Mouse (Mus musculus): ENCODE results near the gene Gapdh. TPM values are rescaled to one million over a fixed set of nuclear protein-coding genes. Genes with fewer than 3 reads are reported as not detected.
"Not testable (repeated sequence)": the region's sequence is repeated elsewhere in the genome, so short reads cannot be mapped to it uniquely, and the experiment has no call there.

Gene Gapdh
- polyA plus RNA-seq, 1 experiment: 1,826 TPM

- WGBS: 85% methylated on average over 7 of the region's 7 CpGs
- Histone ChIP-seq H3K4me1 (ENCODE audit: control insufficient read depth, insufficient read depth, low read length) (no peaks in the 10 kb centered on the region), H3K4me3 (replicated peaks; ENCODE audit: extremely low read depth, low read depth, low read length) (no peak overlapping the region)
- TF ChIP-seq POLR2A (IDR thresholded peaks at IDR 0.05; ENCODE audit: borderline replicate concordance, extremely low read depth, low read depth, low read length): no peak
- TF ChIP-seq CTCF (IDR thresholded peaks at IDR 0.05; ENCODE audit: insufficient read depth, low read length): no peak
- no peak for DNase-seq
Observed at GRCm38 (mm10) chr6:125173256-125173655, 7.0 kb upstream of the Gapdh start.

GRCm38 (mm10) chr6:125172474-125172873, 6.2 kb upstream of the Gapdh start:
- 42% methylated on average over 2 of the region's 2 CpGs for WGBS
- TF ChIP-seq POLR2A (IDR thresholded peaks at IDR 0.05; ENCODE audit: borderline replicate concordance, extremely low read depth, low read depth, low read length): no peak
- TF ChIP-seq CTCF (IDR thresholded peaks at IDR 0.05; ENCODE audit: insufficient read depth, low read length): no peak
- DNase-seq: no peak

GRCm38 (mm10) chr6:125170194-125170593, 3.9 kb upstream of the Gapdh start:
- Histone ChIP-seq H3K4me1 (ENCODE audit: control insufficient read depth, insufficient read depth, low read length) (no peaks in the 10 kb centered on the region), H3K4me3 (replicated peaks; ENCODE audit: extremely low read depth, low read depth, low read length) (no peak overlapping the region)
- DNase-seq: no peak
- 84% methylated on average over 6 of the region's 6 CpGs for WGBS
- TF ChIP-seq CTCF (IDR thresholded peaks at IDR 0.05; ENCODE audit: insufficient read depth, low read length): no peak
- no peak for TF ChIP-seq POLR2A (IDR thresholded peaks at IDR 0.05; ENCODE audit: borderline replicate concordance, extremely low read depth, low read depth, low read length)

More at GRCm38 (mm10) chr6:125172474-125172873, 6.2 kb upstream of the Gapdh start:
- Histone ChIP-seq H3K4me3 (replicated peaks; ENCODE audit: extremely low read depth, low read depth, low read length) (no peak overlapping the region), H3K4me1 (ENCODE audit: control insufficient read depth, insufficient read depth, low read length) (no peaks in the 10 kb centered on the region)

GRCm38 (mm10) chr6:125168086-125168485, 1.8 kb upstream of the Gapdh start:
- 93% methylated on average over 14 of the region's 14 CpGs for WGBS
- TF ChIP-seq CTCF (IDR thresholded peaks at IDR 0.05; ENCODE audit: insufficient read depth, low read length) (no peak), POLR2A (IDR thresholded peaks at IDR 0.05; ENCODE audit: borderline replicate concordance, extremely low read depth, low read depth, low read length) (no peak)
- no peak for DNase-seq
- peaks cover 9% of the 10 kb centered on the region for H3K4me1 ChIP-seq (ENCODE audit: control insufficient read depth, insufficient read depth, low read length)
- H3K4me3 ChIP-seq (replicated peaks; ENCODE audit: extremely low read depth, low read depth, low read length): no peak overlapping the region

DNA sequence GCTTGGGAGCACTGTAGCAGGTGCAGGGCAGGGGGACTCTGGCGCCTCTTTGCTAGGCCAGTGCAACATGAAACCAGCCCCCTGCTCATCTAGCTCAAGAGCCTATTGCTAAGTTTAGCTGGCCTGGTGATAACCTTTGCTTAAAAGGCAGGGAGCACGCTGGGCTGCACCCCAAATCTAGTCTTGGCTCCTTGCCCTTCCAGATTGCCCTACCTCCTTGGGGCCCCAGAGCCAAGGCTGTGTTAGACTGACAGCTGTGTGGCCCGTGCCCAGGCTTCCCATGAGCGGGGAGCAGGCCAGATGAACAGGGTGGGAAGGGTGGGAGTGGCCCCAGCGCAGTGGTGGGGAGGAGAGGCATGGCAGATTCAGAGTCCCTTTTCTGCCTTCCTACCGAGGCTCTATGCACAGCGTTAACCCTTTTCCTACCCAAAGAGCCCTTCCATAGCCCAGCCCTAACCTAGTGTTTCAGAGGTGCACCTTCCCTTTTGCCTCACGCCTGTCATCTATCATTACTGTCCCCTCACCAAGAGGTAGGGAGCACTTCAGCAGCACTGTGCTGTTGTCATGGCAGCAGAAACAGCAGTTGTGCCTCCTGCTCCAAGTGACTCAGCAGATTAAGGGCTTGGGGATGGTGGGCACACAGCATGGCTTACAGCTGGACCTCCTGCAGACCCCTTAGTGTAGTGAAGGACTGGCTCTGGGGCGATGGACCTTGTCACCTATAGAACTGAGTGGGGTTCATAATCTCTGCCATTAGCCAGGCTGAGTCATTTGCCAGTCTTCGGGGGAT, 789 bp upstream of the Gapdh start:
- DNase-seq: no peak
- Histone ChIP-seq H3K4me3 (replicated peaks; ENCODE audit: extremely low read depth, low read depth, low read length) (peak overlapping the region; percentile 62), H3K4me1 (ENCODE audit: control insufficient read depth, insufficient read depth, low read length) (peaks cover 9% of the 10 kb centered on the region)
- WGBS: 27% methylated on average over 10 of the region's 10 CpGs
- TF ChIP-seq POLR2A (IDR thresholded peaks at IDR 0.05; ENCODE audit: borderline replicate concordance, extremely low read depth, low read depth, low read length) (no peak), CTCF (IDR thresholded peaks at IDR 0.05; ENCODE audit: insufficient read depth, low read length) (no peak)

- TF ChIP-seq CTCF (IDR thresholded peaks at IDR 0.05; ENCODE audit: insufficient read depth, low read length): no peak
- peak; percentile 99 for TF ChIP-seq POLR2A (IDR thresholded peaks at IDR 0.05; ENCODE audit: borderline replicate concordance, extremely low read depth, low read depth, low read length)
- peak; percentile 97 for DNase-seq
- 2% methylated on average over 36 of the region's 36 CpGs for WGBS
- peaks cover 9% of the 10 kb centered on the region for H3K4me1 ChIP-seq (ENCODE audit: control insufficient read depth, insufficient read depth, low read length)
- H3K4me3 ChIP-seq (replicated peaks; ENCODE audit: extremely low read depth, low read depth, low read length): peak overlapping the region; percentile 85
Observed at GRCm38 (mm10) chr6:125165328-125165891, 857 bp downstream of the Gapdh start.

- H3K4me3 ChIP-seq (replicated peaks; ENCODE audit: extremely low read depth, low read depth, low read length): peak overlapping the region; percentile 85
- TF ChIP-seq POLR2A (IDR thresholded peaks at IDR 0.05; ENCODE audit: borderline replicate concordance, extremely low read depth, low read depth, low read length) (no peak), CTCF (IDR thresholded peaks at IDR 0.05; ENCODE audit: insufficient read depth, low read length) (no peak)
- DNase-seq: peak; percentile 68
- WGBS: under 1% methylated on average over 39 of the region's 39 CpGs
- H3K4me1 ChIP-seq (ENCODE audit: control insufficient read depth, insufficient read depth, low read length): peaks cover 9% of the 10 kb centered on the region
Observed at GRCm38 (mm10) chr6:125164672-125165327, 1.5 kb downstream of the Gapdh start.

- TF ChIP-seq POLR2A (IDR thresholded peaks at IDR 0.05; ENCODE audit: borderline replicate concordance, extremely low read depth, low read depth, low read length) (no peak), CTCF (IDR thresholded peaks at IDR 0.05; ENCODE audit: insufficient read depth, low read length) (no peak)
- Histone ChIP-seq H3K4me1 (ENCODE audit: control insufficient read depth, insufficient read depth, low read length) (peaks cover 9% of the 10 kb centered on the region), H3K4me3 (replicated peaks; ENCODE audit: extremely low read depth, low read depth, low read length) (peak overlapping the region; percentile 85)
- whole genome bisulfite sequencing: 26% methylated on average over 20 of the region's 20 CpGs
- DNase-seq: no peak
Observed at GRCm38 (mm10) chr6:125163801-125164657, 2.2 kb downstream of the Gapdh start.

DNA sequence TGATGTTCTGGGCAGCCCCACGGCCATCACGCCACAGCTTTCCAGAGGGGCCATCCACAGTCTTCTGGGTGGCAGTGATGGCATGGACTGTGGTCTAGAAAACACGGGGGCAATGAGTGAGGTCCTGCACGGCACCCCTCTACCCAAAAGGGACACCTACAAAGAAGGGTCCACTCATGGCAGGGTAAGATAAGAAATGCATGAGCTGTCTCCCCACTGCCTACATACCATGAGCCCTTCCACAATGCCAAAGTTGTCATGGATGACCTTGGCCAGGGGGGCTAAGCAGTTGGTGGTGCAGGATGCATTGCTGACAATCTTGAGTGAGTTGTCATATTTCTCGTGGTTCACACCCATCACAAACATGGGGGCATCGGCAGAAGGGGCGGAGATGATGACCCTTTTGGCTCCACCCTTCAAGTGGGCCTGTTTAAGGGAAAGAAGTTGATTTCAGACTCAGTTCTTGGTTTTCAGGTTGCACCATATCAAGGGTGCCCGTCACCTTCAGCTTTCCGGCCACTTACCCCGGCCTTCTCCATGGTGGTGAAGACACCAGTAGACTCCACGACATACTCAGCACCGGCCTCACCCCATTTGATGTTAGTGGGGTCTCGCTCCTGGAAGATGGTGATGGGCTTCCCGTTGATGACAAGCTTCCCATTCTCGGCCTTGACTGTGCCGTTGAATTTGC, 3.5 kb downstream of the Gapdh start:
- H3K4me3 ChIP-seq (replicated peaks; ENCODE audit: extremely low read depth, low read depth, low read length); H3K4me1 ChIP-seq (ENCODE audit: control insufficient read depth, insufficient read depth, low read length); DNase-seq: not testable (repeated sequence)
- WGBS: 73% methylated on average over 13 of the region's 16 CpGs
